Mouse (Mus musculus): ENCODE results near the gene Pank3.
A peak's percentile ranks its signal among the peaks of the same experiment; 100 is the strongest.

GRCm38 (mm10) chr11:35736817-35737216 lies 32.5 kb upstream of the Pank3 start:
- TF ChIP-seq EP300 (IDR thresholded peaks at IDR 0.05; ENCODE audit: low read depth) (no peak), CTCF (IDR thresholded peaks at IDR 0.05; ENCODE audit: low read depth) (peak; percentile 47)
